Mouse (Mus musculus) limb, embryonic 10.5 days (tissue): ENCODE data around the gene Slc9a8. TPM values are rescaled to one million over a fixed set of nuclear protein-coding genes. Genes with fewer than 3 reads are reported as not detected.

ENCODE experiments used
- DNase-seq: peaks from one replicate; pipeline ENCODE4 v3.0.0-alpha.2; 2017; ENCODE audit warnings: low spot score
- H3K27ac ChIP-seq: fragments of 300-500 bp; sonication (generic); 2 replicates; pipeline ENCODE4 v1.5.1; 2016; ENCODE audit warnings: mild to moderate bottlenecking
- H3K27me3 ChIP-seq: fragments of 300-500 bp; sonication (generic); 2 replicates; pipeline ENCODE4 v1.6.1; 2016; ENCODE audit warnings: low read depth, mild to moderate bottlenecking; ENCODE audit not compliant: poor library complexity, severe bottlenecking
- H3K36me3 ChIP-seq: fragments of 300-500 bp; sonication (generic); 2 replicates; pipeline ENCODE4 v1.6.1; 2016; ENCODE audit warnings: mild to moderate bottlenecking, moderate library complexity
- H3K4me1 ChIP-seq: fragments of 300-500 bp; sonication (generic); 2 replicates; pipeline ENCODE4 v1.6.1; 2016
- H3K4me3 ChIP-seq: fragments of 300-500 bp; sonication (generic); 2 replicates; pipeline ENCODE4 v1.5.1; 2016; ENCODE audit warnings: mild to moderate bottlenecking, moderate library complexity
- H3K9me3 ChIP-seq: fragments of 300-500 bp; sonication (generic); replicated peaks from 2 replicates; pipeline ENCODE4 v1.6.1; 2016; ENCODE audit warnings: mild to moderate bottlenecking
- WGBS: fragments of 180-500 bp; shearing (Covaris S2); methylation state at CpG from one replicate; pipeline ENCODE4 v1.1.7; 2016; 5-methylcytosine and 5-hydroxymethylcytosine counted together
- polyA plus RNA-seq: library from polyadenylated mRNA; unstranded; fragments of >200 nt; fragmentation: Nextera tagmentation; extraction: Ambion mirVana; gene quantifications from 2 replicates; pipeline ENCODE4 v1.2.1, GENCODE M21; 2016

Slc9a8 gene
- polyA plus RNA-seq, 1 experiment from 2014 or later: 32.0 TPM

GRCm38 (mm10) chr2:167420811-167421241 lies 686 bp upstream of the Slc9a8 start:
- Histone ChIP-seq H3K9me3 (no peaks in the 10 kb centered on the region), H3K27me3 (no peaks in the 10 kb centered on the region), H3K36me3 (peaks cover 23% of the 10 kb centered on the region), H3K4me3 (peak overlapping the region; percentile 87), H3K27ac (peak overlapping the region; percentile 99), H3K4me1 (peaks cover 18% of the 10 kb centered on the region)
- no peak for DNase-seq
- 27% methylated on average over 10 of the region's 10 CpGs for WGBS

GRCm38 (mm10) chr2:167422150-167422470 lies 598 bp downstream of the Slc9a8 start:
- whole genome bisulfite sequencing: 9% methylated on average over 11 of the region's 11 CpGs
- DNase-seq: no peak
- Histone ChIP-seq H3K27ac (peak overlapping the region; percentile 99), H3K27me3 (no peaks in the 10 kb centered on the region), H3K36me3 (peaks cover 35% of the 10 kb centered on the region), H3K9me3 (no peaks in the 10 kb centered on the region), H3K4me3 (peak overlapping the region; percentile 87), H3K4me1 (peaks cover 18% of the 10 kb centered on the region)

- no peaks in the 10 kb centered on the region for H3K27me3 ChIP-seq
- no peak for DNase-seq
- 91% methylated on average over 5 of the region's 5 CpGs for WGBS
- H3K27ac ChIP-seq: peak overlapping the region; percentile 99; the same call in 1 of the 2 replicates
- H3K4me3 ChIP-seq: no peak overlapping the region
- H3K9me3 ChIP-seq: no peaks in the 10 kb centered on the region
- H3K36me3 ChIP-seq: peaks cover 45% of the 10 kb centered on the region
- peaks cover 18% of the 10 kb centered on the region for H3K4me1 ChIP-seq
These were observed 1.6 kb downstream of the Slc9a8 start for GRCm38 (mm10) chr2:167423031-167423611.

- peaks cover 18% of the 10 kb centered on the region for H3K4me1 ChIP-seq
- 87% methylated on average over 9 of the region's 9 CpGs for WGBS
- H3K27me3 ChIP-seq: no peaks in the 10 kb centered on the region
- no peaks in the 10 kb centered on the region for H3K9me3 ChIP-seq
- no peak overlapping the region for H3K4me3 ChIP-seq
- no peak for DNase-seq
- peaks cover 53% of the 10 kb centered on the region for H3K36me3 ChIP-seq
- H3K27ac ChIP-seq: no peak overlapping the region
These were observed 2.5 kb downstream of the Slc9a8 start for GRCm38 (mm10) chr2:167424040-167424439.

DNA sequence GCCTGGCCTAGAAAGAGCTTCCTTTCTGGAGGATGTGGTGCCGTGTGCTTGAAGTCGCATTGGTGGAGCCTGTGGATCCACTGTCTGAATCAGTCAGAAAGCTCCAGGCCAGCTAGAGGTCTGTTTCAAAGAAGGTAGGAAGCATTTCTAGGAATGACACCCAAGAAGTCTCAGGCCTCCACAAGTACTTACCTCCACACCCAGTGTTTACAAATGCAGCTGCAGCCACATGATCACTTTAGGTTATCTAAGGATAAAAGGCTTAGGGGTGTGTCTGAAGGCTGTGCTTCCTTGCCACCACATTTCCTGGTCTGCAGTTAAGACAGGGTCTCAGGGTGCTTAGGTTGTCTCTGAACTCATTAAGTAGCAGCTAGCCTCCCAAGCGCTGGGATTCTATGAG lies 3.0 kb downstream of the Slc9a8 start:
- WGBS: 98% methylated on average over 3 of the region's 3 CpGs
- no peak for DNase-seq
- Histone ChIP-seq H3K4me3 (no peak overlapping the region), H3K36me3 (peaks cover 58% of the 10 kb centered on the region), H3K27me3 (no peaks in the 10 kb centered on the region), H3K27ac (no peak overlapping the region), H3K4me1 (peaks cover 18% of the 10 kb centered on the region), H3K9me3 (no peaks in the 10 kb centered on the region)

GRCm38 (mm10) chr2:167425407-167425806 lies 3.9 kb downstream of the Slc9a8 start:
- Histone ChIP-seq H3K4me3 (no peak overlapping the region), H3K36me3 (peaks cover 67% of the 10 kb centered on the region)

GRCm38 (mm10) chr2:167429596-167429995 lies 8.1 kb downstream of the Slc9a8 start:
- 93% methylated on average over 5 of the region's 5 CpGs for WGBS
- Histone ChIP-seq H3K4me3 (no peak overlapping the region), H3K27me3 (no peaks in the 10 kb centered on the region), H3K4me1 (no peaks in the 10 kb centered on the region), H3K27ac (no peak overlapping the region), H3K9me3 (no peaks in the 10 kb centered on the region), H3K36me3 (peaks cover 90% of the 10 kb centered on the region)
- DNase-seq: no peak

More at GRCm38 (mm10) chr2:167425407-167425806, 3.9 kb downstream of the Slc9a8 start:
- WGBS: 84% methylated on average over 6 of the region's 6 CpGs
- Histone ChIP-seq H3K27ac (no peak overlapping the region), H3K4me1 (peaks cover 15% of the 10 kb centered on the region), H3K9me3 (no peaks in the 10 kb centered on the region), H3K27me3 (no peaks in the 10 kb centered on the region)
- DNase-seq: no peak

DNA sequence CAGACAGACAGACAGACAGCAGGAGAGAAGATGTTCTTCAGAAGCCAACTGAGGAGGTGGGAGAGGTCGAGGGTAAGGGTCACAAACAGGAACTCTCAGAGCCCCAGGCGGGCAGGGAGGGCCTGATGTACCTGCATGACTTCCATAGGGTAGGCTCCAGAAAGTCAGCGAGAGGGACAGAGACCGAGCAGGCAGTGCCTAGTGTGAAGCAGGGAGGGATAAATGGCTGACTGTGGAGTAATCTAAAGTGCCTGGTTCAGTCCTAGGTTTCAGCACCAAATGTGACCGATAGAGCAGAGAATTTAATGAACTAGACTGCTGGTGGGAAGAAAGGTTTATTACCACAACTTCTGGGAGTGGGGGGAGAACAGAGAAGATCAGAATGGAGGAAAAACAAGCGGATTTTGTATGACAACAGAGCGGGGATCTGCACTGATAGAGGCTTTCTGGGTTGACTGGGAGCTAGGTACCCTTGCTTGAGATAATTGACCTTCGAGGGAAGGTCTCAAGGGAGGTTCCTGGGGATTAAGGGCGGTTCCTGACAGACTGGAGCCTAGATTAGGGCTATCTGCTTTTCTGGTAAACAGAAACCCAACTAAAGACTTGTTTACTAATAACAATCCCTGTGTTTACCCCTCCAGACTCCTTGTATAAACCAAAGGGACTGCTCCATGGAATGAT lies 9.4 kb downstream of the Slc9a8 start:
- 55% methylated on average over 9 of the region's 9 CpGs for WGBS

DNA sequence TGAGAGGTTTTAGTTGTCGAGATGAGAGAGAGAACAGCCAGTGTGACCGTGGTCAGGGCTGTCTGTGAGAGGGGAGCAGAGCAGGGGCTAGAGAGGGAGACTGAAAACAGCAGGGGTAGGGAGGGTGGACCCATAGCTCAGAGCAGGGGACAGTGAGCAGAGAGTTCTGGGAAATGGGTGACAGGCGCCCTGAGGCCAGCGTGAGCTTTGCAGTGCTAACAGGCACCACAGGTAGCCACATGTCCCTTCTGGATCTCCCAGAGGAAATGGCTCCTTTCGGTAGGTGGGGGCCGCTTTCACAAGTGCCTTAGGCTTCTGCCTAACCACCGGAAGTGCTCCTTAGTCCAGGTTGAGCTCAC lies 9.9 kb downstream of the Slc9a8 start:
- WGBS: 63% methylated on average over 7 of the region's 7 CpGs
- Histone ChIP-seq H3K4me3 (no peak overlapping the region), H3K27me3 (no peaks in the 10 kb centered on the region), H3K4me1 (no peaks in the 10 kb centered on the region), H3K36me3 (peaks cover 90% of the 10 kb centered on the region), H3K27ac (no peak overlapping the region), H3K9me3 (no peaks in the 10 kb centered on the region)
- DNase-seq: no peak

More for the DNA sequence above, 9.4 kb downstream of the Slc9a8 start:
- no peaks in the 10 kb centered on the region for H3K9me3 ChIP-seq
- H3K27ac ChIP-seq: no peak overlapping the region
- no peaks in the 10 kb centered on the region for H3K27me3 ChIP-seq
- H3K4me1 ChIP-seq: no peaks in the 10 kb centered on the region
- DNase-seq: no peak
- H3K36me3 ChIP-seq: peaks cover 90% of the 10 kb centered on the region
- H3K4me3 ChIP-seq: no peak overlapping the region

DNA sequence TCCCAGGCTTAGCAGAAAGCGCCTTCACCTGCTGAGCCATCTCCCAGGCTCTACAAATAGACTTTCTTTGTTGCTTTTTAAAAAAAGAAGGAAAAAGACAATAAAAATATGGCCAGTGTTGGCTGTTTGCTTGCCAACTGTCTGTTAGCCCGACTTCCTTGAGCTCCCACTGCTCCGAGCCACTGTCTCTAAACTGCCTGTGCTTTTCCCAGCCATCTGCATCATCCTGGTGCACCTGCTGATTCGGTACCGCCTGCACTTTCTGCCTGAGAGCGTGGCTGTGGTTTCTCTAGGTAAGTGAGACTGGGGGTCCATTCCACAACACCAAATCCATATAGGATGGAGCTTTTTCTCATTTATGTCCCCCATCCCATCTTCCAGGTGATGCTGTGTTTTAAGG lies 13.1 kb downstream of the Slc9a8 start:
- H3K27ac ChIP-seq: no peak overlapping the region
- 93% methylated on average over 6 of the region's 6 CpGs for WGBS
- no peaks in the 10 kb centered on the region for H3K27me3 ChIP-seq
- no peak for DNase-seq
- H3K36me3 ChIP-seq: peaks cover 86% of the 10 kb centered on the region
- no peaks in the 10 kb centered on the region for H3K4me1 ChIP-seq
- no peaks in the 10 kb centered on the region for H3K9me3 ChIP-seq
- H3K4me3 ChIP-seq: no peak overlapping the region

DNA sequence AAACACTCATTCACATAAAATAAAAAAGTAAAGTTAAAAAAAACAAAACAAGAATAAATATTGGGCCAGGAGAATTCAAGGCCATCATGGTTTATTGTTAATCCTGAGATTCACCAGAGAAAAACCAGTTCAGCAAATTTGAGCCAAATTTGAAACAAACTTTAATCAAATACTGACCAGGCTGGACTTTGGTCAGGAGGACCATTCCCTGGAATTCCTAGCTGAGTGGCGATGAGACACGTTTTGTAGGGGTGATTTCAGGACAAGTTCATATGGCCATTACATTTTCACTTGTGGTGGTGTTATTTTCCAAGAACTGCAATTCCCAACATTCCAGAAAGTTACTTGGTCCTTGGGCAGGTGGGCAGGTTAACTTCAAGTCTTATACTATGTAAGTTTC lies 14.1 kb downstream of the Slc9a8 start:
- Histone ChIP-seq H3K4me1 (no peaks in the 10 kb centered on the region), H3K4me3 (no peak overlapping the region), H3K9me3 (no peaks in the 10 kb centered on the region), H3K36me3 (peaks cover 86% of the 10 kb centered on the region), H3K27me3 (no peaks in the 10 kb centered on the region), H3K27ac (no peak overlapping the region)
- DNase-seq: no peak
- 96% methylated on average over 2 of the region's 2 CpGs for WGBS

GRCm38 (mm10) chr2:167436371-167436770 lies 14.9 kb downstream of the Slc9a8 start:
- H3K4me1 ChIP-seq: no peaks in the 10 kb centered on the region
- no peak for DNase-seq
- no peaks in the 10 kb centered on the region for H3K27me3 ChIP-seq
- no peak overlapping the region for H3K4me3 ChIP-seq
- no peak overlapping the region for H3K27ac ChIP-seq
- 87% methylated on average over 5 of the region's 5 CpGs for WGBS
- peaks cover 86% of the 10 kb centered on the region for H3K36me3 ChIP-seq
- no peaks in the 10 kb centered on the region for H3K9me3 ChIP-seq

DNA sequence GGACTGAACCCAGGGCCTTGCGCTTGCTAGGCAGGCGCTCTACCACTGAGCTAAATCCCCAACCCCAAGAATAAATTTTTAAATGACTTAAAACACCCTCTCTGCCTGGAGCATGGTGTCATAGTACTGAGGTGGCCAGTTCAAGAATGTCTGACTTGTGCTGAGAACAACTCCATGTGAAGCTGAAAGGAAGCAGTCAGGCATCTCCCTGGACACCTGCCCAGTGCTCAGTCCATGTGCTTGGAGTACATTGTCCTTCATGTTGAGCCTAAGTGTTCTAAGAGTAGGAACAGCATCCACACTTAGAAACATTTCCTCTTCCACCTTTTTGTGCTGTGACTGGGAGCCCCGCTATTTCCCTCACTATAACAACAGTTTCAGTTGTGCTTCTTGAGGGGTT lies 17.9 kb downstream of the Slc9a8 start:
- H3K4me1 ChIP-seq: no peaks in the 10 kb centered on the region
- H3K27ac ChIP-seq: no peak overlapping the region
- no peaks in the 10 kb centered on the region for H3K27me3 ChIP-seq
- H3K36me3 ChIP-seq: peaks cover 92% of the 10 kb centered on the region
- no peaks in the 10 kb centered on the region for H3K9me3 ChIP-seq
- DNase-seq: no peak
- 91% methylated on average over 3 of the region's 3 CpGs for WGBS
- H3K4me3 ChIP-seq: no peak overlapping the region
